Mouse (Mus musculus): ENCODE results near the gene Itih1. TPM values are rescaled to one million over a fixed set of nuclear protein-coding genes. Genes with fewer than 3 reads are reported as not detected.

The Itih1 gene
- total RNA-seq, 1 experiment from 2014 or later: not detected

Other genes starting within 250 kb of the Itih1 start
- gene Sfmbt1, start 228.4 kb downstream of the Itih1 start, total RNA-seq (2017): 12.5 and 12.6 TPM in 2 replicates
- 7.1 and 8.6 TPM in 2 replicates for gene Tmem110, start 117.7 kb downstream of the Itih1 start, total RNA-seq (2017)
- gene Mustn1, start 64.1 kb downstream of the Itih1 start, total RNA-seq (2017): not detected in 2 replicates
- gene Itih4, start 56.8 kb downstream of the Itih1 start, total RNA-seq (2017): 0.06 TPM in 1 of 2 replicates, not detected in the other
- not detected in 2 replicates for gene Itih3, start 19.5 kb downstream of the Itih1 start, total RNA-seq (2017)
- gene Nek4, start 8.1 kb upstream of the Itih1 start, total RNA-seq (2017): 11.2 and 20.8 TPM in 2 replicates
- gene Glt8d1, start 58.1 kb upstream of the Itih1 start, total RNA-seq (2017): 30.1 and 44.4 TPM in 2 replicates
- gene Spcs1, start 58.4 kb upstream of the Itih1 start, total RNA-seq (2017): 68.9 and 103 TPM in 2 replicates
- gene Pbrm1, start 75.8 kb upstream of the Itih1 start, total RNA-seq (2017): 80.7 and 82.2 TPM in 2 replicates
- 347 and 449 TPM in 2 replicates for gene Gnl3, start 75.9 kb upstream of the Itih1 start, total RNA-seq (2017)
- 52.8 and 60.0 TPM in 2 replicates for gene Smim4, start 185.7 kb upstream of the Itih1 start, total RNA-seq (2017)
- 54.5 and 57.9 TPM in 2 replicates for gene Nt5dc2, start 187.8 kb upstream of the Itih1 start, total RNA-seq (2017)
- 0.25 TPM in 1 of 2 replicates, not detected in the other for gene Stab1, start 225.4 kb upstream of the Itih1 start, total RNA-seq (2017)